Mouse (Mus musculus) stomach, postnatal 0 days (tissue): ENCODE measurements at regions not wholly inside any gene's neighbourhood (a gene's known extent, or its start where the extent isn't known, plus 50 kb on each side); places are given as distances from the start of the nearest gene placed in this dataset.

Source experiments
- CTCF ChIP-seq: IDR thresholded peaks from 2 replicates; pipeline ENCODE4 v1.5.1; 2016; ENCODE audit warnings: antibody characterized with exemption, low read depth, mild to moderate bottlenecking, moderate library complexity
- EP300 ChIP-seq: optimal IDR thresholded peaks from 2 replicates; pipeline ENCODE3; 2016; ENCODE audit warnings: antibody characterized with exemption

DNA sequence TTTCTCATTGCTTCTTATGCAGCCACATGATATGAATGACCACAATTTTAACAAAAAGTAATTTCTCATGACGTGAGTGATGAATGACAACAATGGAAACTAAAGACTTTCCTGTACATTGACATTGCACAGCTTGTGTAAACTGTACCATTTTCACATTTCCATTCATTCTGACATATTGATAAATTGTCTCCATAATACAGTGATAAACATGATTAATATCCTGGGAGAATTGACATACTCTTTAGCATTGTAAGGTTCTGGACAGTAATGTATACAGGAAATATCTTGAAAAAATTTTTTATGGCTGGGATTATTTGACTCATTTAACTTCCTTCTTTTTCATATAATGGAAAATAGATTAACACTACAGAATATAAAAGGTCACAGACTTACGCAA, 380.1 kb downstream of the Slc22a22 start:
- TF ChIP-seq CTCF (no peak), EP300 (no peak)
